Mouse (Mus musculus): ENCODE results near the gene Exoc8. TPM values are rescaled to one million over a fixed set of nuclear protein-coding genes. Genes with fewer than 3 reads are reported as not detected.

The Exoc8 gene
- total and polyA plus RNA-seq, 3 experiments: 6.8 to 20.2 (median 18.8) TPM

DNA sequence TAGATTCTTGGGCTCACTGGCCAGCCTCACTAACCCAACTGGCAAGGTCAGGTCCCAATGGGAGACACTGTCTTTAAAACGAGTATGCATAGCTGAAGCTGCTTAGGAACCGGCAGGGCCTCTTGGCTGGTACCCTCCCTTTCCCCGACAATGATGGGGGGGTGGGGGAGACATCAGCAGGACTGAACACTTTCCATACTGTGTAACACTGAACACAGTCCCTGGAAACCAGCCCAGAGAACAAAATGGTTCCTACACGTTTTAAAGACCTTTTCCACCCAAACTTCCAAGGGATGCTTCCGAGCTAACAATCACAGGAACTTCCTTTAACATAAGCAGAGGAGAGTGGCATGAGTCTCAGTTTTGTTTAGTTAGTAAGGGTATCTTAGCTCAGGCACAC lies 37.6 kb upstream of the Exoc8 start:
- no peak for DNase-seq

DNA sequence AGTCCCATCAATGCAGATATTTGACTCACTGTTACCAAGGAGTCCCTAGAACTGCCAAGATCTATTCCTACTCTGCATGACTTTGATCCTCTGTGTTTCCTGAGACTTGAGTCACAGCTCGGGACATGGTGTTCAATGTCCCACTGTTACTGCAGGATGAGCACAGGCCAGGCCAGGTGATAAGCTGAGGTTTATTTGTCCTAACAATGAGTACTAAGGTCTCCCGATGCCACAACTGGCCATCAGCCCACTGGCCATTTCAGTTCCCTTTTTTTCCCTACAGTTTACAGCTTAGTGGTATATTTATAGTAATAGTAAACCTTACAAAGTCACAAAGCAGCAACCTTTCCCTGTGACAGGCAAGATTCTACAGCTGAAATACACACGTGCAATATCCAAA lies 34.9 kb upstream of the Exoc8 start:
- DNase-seq: no peak
- peaks cover 11% of the 10 kb centered on the region for H3K79me2 ChIP-seq (replicated peaks; ENCODE audit: control insufficient read depth, insufficient read depth, low read length)
- intact Hi-C loops (cut with DNase I): no loop called here
- H3K36me3 ChIP-seq (ENCODE audit: control insufficient read depth, insufficient read depth, low read length): peaks cover 10% of the 10 kb centered on the region
- no peaks in the 10 kb centered on the region for H3K27me3 ChIP-seq (ENCODE audit: control insufficient read depth, insufficient read depth, low read length)
- TF ChIP-seq CTCF (IDR thresholded peaks at IDR 0.05): no peak
- peak; percentile 91 for TF ChIP-seq EP300 (IDR thresholded peaks at IDR 0.05; ENCODE audit: insufficient read depth, low read depth, low read length)
- TF ChIP-seq POLR2A (IDR thresholded peaks at IDR 0.05; ENCODE audit: insufficient read depth, low read depth, low read length): no peak
- H3K27ac ChIP-seq: peak overlapping the region; percentile 74
- peaks cover 34% of the 10 kb centered on the region for H3K4me1 ChIP-seq (ENCODE audit: control insufficient read depth, insufficient read depth, low read length)
- WGBS: 25% methylated on average over 3 of the region's 3 CpGs
- H3K4me3 ChIP-seq: no peak overlapping the region
- H3K9ac ChIP-seq (ENCODE audit: low read depth, low read length): no peak overlapping the region

More for the DNA sequence above, 37.6 kb upstream of the Exoc8 start:
- Histone ChIP-seq H3K4me3 (no peak overlapping the region), H3K4me1 (ENCODE audit: control insufficient read depth, insufficient read depth, low read length) (peaks cover 23% of the 10 kb centered on the region), H3K9ac (ENCODE audit: low read depth, low read length) (no peak overlapping the region), H3K27ac (peak overlapping the region; percentile 58), H3K27me3 (ENCODE audit: control insufficient read depth, insufficient read depth, low read length) (no peaks in the 10 kb centered on the region), H3K79me2 (replicated peaks; ENCODE audit: control insufficient read depth, insufficient read depth, low read length) (peaks cover 11% of the 10 kb centered on the region), H3K36me3 (ENCODE audit: control insufficient read depth, insufficient read depth, low read length) (peaks cover 7% of the 10 kb centered on the region)
- TF ChIP-seq POLR2A (IDR thresholded peaks at IDR 0.05; ENCODE audit: insufficient read depth, low read depth, low read length) (no peak), EP300 (IDR thresholded peaks at IDR 0.05; ENCODE audit: insufficient read depth, low read depth, low read length) (no peak), CTCF (IDR thresholded peaks at IDR 0.05) (no peak)
- 35% methylated on average over 5 of the region's 5 CpGs for WGBS
- intact Hi-C loops (cut with DNase I): no loop called here

DNA sequence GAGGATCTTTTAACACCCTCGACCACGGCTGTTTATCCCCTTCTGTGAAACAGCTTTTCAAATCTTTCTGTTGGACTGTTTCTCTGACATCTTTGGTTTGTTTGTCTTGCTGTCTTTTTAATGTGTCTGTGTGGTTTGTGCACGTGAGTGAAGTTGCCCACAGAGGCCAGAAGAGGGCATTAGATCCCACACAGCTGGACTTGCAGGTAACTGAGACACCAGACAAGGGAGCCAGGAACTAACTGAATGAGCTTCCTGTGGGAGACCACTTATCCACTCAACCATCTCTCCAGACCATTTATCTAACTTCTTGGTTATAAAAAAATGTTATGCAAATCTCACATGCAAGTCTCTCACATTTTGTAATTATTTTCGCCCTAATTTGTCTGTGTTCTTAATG lies 33.1 kb upstream of the Exoc8 start:
- no peak overlapping the region for H3K4me3 ChIP-seq
- H3K36me3 ChIP-seq (ENCODE audit: control insufficient read depth, insufficient read depth, low read length): peaks cover 10% of the 10 kb centered on the region
- peaks cover 45% of the 10 kb centered on the region for H3K4me1 ChIP-seq (ENCODE audit: control insufficient read depth, insufficient read depth, low read length)
- no peak overlapping the region for H3K9ac ChIP-seq (ENCODE audit: low read depth, low read length)
- no peaks in the 10 kb centered on the region for H3K27me3 ChIP-seq (ENCODE audit: control insufficient read depth, insufficient read depth, low read length)
- H3K27ac ChIP-seq: peak overlapping the region; percentile 91
- peaks cover 6% of the 10 kb centered on the region for H3K79me2 ChIP-seq (replicated peaks; ENCODE audit: control insufficient read depth, insufficient read depth, low read length)
- intact Hi-C loops (cut with DNase I): no loop called here
- TF ChIP-seq CTCF (IDR thresholded peaks at IDR 0.05) (peak; percentile 45), POLR2A (IDR thresholded peaks at IDR 0.05; ENCODE audit: insufficient read depth, low read depth, low read length) (no peak)
- DNase-seq: no peak
- 81% methylated on average over 4 of the region's 4 CpGs for WGBS

DNA sequence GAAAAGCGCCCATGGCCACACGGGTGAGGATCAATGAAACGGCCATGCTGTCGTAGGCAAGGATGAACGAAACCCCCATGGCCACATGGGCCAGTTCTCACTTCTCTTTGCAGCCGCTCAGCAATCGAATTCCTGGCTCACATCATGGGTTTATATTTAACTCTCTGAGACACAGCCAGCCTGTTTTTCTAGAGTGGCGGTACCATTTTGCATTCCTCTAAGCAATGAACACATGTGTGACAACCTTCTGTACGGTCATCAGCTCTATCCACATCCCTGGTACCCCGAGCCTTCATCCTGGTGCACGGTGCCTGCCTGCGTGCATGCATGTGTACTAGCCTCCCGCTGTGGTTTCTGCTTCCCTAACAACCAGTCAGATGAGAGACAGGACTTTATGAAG lies 32.6 kb upstream of the Exoc8 start:
- peak in 1 of 2 experiments; percentile 30 for DNase-seq
- peaks cover 8% of the 10 kb centered on the region for H3K36me3 ChIP-seq (ENCODE audit: control insufficient read depth, insufficient read depth, low read length)
- H3K4me3 ChIP-seq: no peak overlapping the region
- intact Hi-C loops (cut with DNase I): no loop called here
- H3K9ac ChIP-seq (ENCODE audit: low read depth, low read length): no peak overlapping the region
- TF ChIP-seq EP300 (IDR thresholded peaks at IDR 0.05; ENCODE audit: insufficient read depth, low read depth, low read length): no peak
- TF ChIP-seq POLR2A (IDR thresholded peaks at IDR 0.05; ENCODE audit: insufficient read depth, low read depth, low read length): no peak
- no peak for TF ChIP-seq CTCF (IDR thresholded peaks at IDR 0.05)
- H3K4me1 ChIP-seq (ENCODE audit: control insufficient read depth, insufficient read depth, low read length): peaks cover 48% of the 10 kb centered on the region
- peak overlapping the region; percentile 91 for H3K27ac ChIP-seq
- peaks cover 5% of the 10 kb centered on the region for H3K79me2 ChIP-seq (replicated peaks; ENCODE audit: control insufficient read depth, insufficient read depth, low read length)
- H3K27me3 ChIP-seq (ENCODE audit: control insufficient read depth, insufficient read depth, low read length): no peaks in the 10 kb centered on the region
- WGBS: 54% methylated on average over 13 of the region's 13 CpGs

DNA sequence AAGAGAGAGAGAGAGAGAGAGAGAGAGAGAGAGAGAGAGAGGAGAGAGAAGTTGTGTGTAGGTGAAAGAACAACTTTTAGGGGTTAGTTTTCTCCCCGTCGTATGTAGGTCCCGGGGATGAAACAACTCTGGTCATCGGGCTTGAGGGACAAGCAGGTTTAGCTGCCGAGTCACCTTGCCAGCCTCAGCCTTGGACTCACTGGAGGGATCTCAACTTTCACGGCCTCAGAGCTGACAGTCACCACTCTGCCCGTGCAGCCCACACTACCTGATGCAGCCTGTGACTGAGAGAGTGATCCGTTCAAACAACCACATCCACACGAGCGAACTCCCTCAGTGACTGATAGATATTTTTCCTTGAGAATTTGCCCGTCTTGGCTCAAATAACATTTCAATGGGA lies 31.5 kb upstream of the Exoc8 start:
- intact Hi-C loops (cut with DNase I): no loop called here
- Histone ChIP-seq H3K4me3 (no peak overlapping the region), H3K9ac (ENCODE audit: low read depth, low read length) (peak overlapping the region; percentile 7; the same call in 1 of the 2 replicates), H3K27ac (peak overlapping the region; percentile 91), H3K36me3 (ENCODE audit: control insufficient read depth, insufficient read depth, low read length) (peaks cover 3% of the 10 kb centered on the region), H3K27me3 (ENCODE audit: control insufficient read depth, insufficient read depth, low read length) (no peaks in the 10 kb centered on the region), H3K4me1 (ENCODE audit: control insufficient read depth, insufficient read depth, low read length) (peaks cover 45% of the 10 kb centered on the region), H3K79me2 (replicated peaks; ENCODE audit: control insufficient read depth, insufficient read depth, low read length) (peaks cover 4% of the 10 kb centered on the region; the same call in 1 of the 2 replicates)
- TF ChIP-seq CTCF (IDR thresholded peaks at IDR 0.05) (no peak), POLR2A (IDR thresholded peaks at IDR 0.05; ENCODE audit: insufficient read depth, low read depth, low read length) (no peak), EP300 (IDR thresholded peaks at IDR 0.05; ENCODE audit: insufficient read depth, low read depth, low read length) (no peak)
- DNase-seq: no peak
- 61% methylated on average over 11 of the region's 11 CpGs for WGBS

DNA sequence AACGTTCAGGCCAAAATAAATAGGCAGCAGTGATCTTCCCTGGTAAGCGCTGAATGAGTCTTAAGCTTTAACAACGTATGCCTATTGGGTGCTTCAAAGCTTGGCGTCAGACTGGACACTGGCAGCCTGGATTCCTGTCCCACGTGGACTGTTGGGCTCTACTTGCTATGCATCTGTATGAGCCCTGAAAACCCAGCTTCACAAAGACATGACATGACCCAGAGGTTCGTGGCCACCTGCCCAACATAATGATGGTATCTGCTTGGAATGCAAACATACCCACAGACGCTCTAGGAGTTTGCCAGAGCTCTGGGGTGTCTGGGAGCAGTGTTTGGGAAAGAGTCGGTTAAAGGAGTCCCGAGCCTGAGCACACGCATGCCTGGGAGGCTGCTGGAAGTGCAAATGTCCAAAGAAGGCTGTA lies 28.9 kb upstream of the Exoc8 start:
- Histone ChIP-seq H3K79me2 (replicated peaks; ENCODE audit: control insufficient read depth, insufficient read depth, low read length) (peaks cover 10% of the 10 kb centered on the region), H3K27ac (peak overlapping the region; percentile 91), H3K4me3 (no peak overlapping the region), H3K4me1 (ENCODE audit: control insufficient read depth, insufficient read depth, low read length) (peaks cover 59% of the 10 kb centered on the region), H3K27me3 (ENCODE audit: control insufficient read depth, insufficient read depth, low read length) (no peaks in the 10 kb centered on the region), H3K9ac (ENCODE audit: low read depth, low read length) (no peak overlapping the region; the same call in 1 of the 2 replicates), H3K36me3 (ENCODE audit: control insufficient read depth, insufficient read depth, low read length) (peaks cover 3% of the 10 kb centered on the region)
- peak; percentile 62 to 76 for DNase-seq
- TF ChIP-seq EP300 (IDR thresholded peaks at IDR 0.05; ENCODE audit: insufficient read depth, low read depth, low read length) (0 out of 2 replicates have a peak, but pooled peaks have one; percentile 21), CTCF (IDR thresholded peaks at IDR 0.05) (no peak), POLR2A (IDR thresholded peaks at IDR 0.05; ENCODE audit: insufficient read depth, low read depth, low read length) (0 out of 2 replicates have a peak, but pooled peaks have one; percentile 15)
- intact Hi-C loops (cut with DNase I): no loop called here
- WGBS: 7% methylated on average over 10 of the region's 10 CpGs
